Mouse (Mus musculus) liver, embryonic 15.5 days (tissue): ENCODE measurements around the gene Trrap. TPM values are rescaled to one million over a fixed set of nuclear protein-coding genes. Genes with fewer than 3 reads are reported as not detected.

Experiments
- ATAC-seq: fragments of 200-750 bp; cut with Nextera tagmentation; 2 replicates; pipeline ENCODE4 v1.8.0; 2017; ENCODE audit warnings: moderate number of reproducible peaks, mild to moderate bottlenecking, moderate library complexity; ENCODE audit not compliant: insufficient read depth
- H3K27ac ChIP-seq: fragments of 300-500 bp; sonication (generic); replicated peaks from 2 replicates; pipeline ENCODE4 v1.5.1; 2015; ENCODE audit warnings: mild to moderate bottlenecking, inconsistent platforms
- H3K27me3 ChIP-seq: fragments of 300-500 bp; sonication (generic); 2 replicates; pipeline ENCODE4 v1.6.1; 2015; ENCODE audit warnings: mild to moderate bottlenecking, inconsistent platforms
- H3K36me3 ChIP-seq: fragments of 300-500 bp; sonication (generic); replicated peaks from 2 replicates; pipeline ENCODE4 v1.6.1; 2015; ENCODE audit warnings: moderate library complexity, mild to moderate bottlenecking, inconsistent platforms
- H3K4me1 ChIP-seq: fragments of 300-500 bp; sonication (generic); replicated peaks from 2 replicates; pipeline ENCODE4 v1.6.1; 2015; ENCODE audit warnings: inconsistent platforms
- H3K4me2 ChIP-seq: fragments of 300-500 bp; sonication (generic); 2 replicates; pipeline ENCODE4 v1.6.1; 2015; ENCODE audit warnings: moderate library complexity, mild to moderate bottlenecking, inconsistent platforms
- H3K4me3 ChIP-seq: fragments of 300-500 bp; sonication (generic); replicated peaks from 2 replicates; pipeline ENCODE4 v1.5.1; 2015; ENCODE audit warnings: mild to moderate bottlenecking, inconsistent platforms
- H3K9ac ChIP-seq: fragments of 300-500 bp; sonication (generic); 2 replicates; pipeline ENCODE4 v1.6.1; 2015; ENCODE audit warnings: moderate library complexity, mild to moderate bottlenecking, inconsistent platforms
- H3K9me3 ChIP-seq: fragments of 300-500 bp; sonication (generic); replicated peaks from 2 replicates; pipeline ENCODE4 v1.6.1; 2016; ENCODE audit warnings: inconsistent platforms
- WGBS: fragments of 180-500 bp; shearing (Covaris S2); methylation state at CpG from one replicate; pipeline ENCODE4 v1.1.7; 2015; ENCODE audit warnings: mixed read lengths; ENCODE audit not compliant: insufficient replicate concordance; 5-methylcytosine and 5-hydroxymethylcytosine counted together
- polyA plus RNA-seq: library from polyadenylated mRNA; unstranded; fragments of >200 nt; fragmentation: Nextera tagmentation; extraction: Ambion mirVana; gene quantifications from 2 replicates; pipeline ENCODE4 v1.2.1, GENCODE M21; 2015

Trrap gene
- polyA plus RNA-seq, 1 experiment from 2014 or later = 13.2 TPM

GRCm38 (mm10) chr5:144845352-144845751, 77.8 kb downstream of the Trrap start:
- no peak for ATAC-seq
- Histone ChIP-seq H3K4me3 (no peak overlapping the region), H3K4me2 (no peak overlapping the region), H3K27me3 (no peaks in the 10 kb centered on the region), H3K27ac (no peak overlapping the region), H3K36me3 (peaks cover 98% of the 10 kb centered on the region), H3K4me1 (no peaks in the 10 kb centered on the region), H3K9ac (no peak overlapping the region), H3K9me3 (no peaks in the 10 kb centered on the region)
- 89% methylated on average over 20 of the region's 20 CpGs for WGBS

DNA sequence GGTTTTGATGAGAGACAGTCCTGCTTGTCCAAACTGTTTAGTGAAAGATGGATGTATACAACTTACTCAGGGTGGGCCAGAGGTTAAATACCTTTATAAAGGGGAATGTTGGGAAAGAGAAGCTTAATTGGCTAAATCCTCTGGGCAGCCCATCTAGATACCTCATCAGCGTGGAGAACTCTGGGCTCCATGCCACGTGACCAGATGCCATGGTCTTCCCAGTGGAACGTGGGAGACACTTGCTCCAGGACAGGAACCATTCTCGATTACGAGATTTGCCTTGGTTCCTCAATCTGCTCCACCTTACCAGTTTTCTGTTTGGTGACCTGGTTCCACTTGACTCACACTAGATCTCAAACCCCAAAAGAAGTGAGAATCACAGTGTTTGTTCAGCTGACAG, 81.2 kb downstream of the Trrap start:
- peaks cover 98% of the 10 kb centered on the region for H3K36me3 ChIP-seq
- 82% methylated on average over 5 of the region's 5 CpGs for WGBS

GRCm38 (mm10) chr5:144849932-144850331, 82.4 kb downstream of the Trrap start:
- 82% methylated on average over 10 of the region's 10 CpGs for WGBS
- H3K9ac ChIP-seq = no peak overlapping the region
- no peak for ATAC-seq
- H3K4me2 ChIP-seq = no peak overlapping the region
- H3K4me3 ChIP-seq = no peak overlapping the region
- no peak overlapping the region for H3K27ac ChIP-seq
- no peaks in the 10 kb centered on the region for H3K9me3 ChIP-seq
- peaks cover 96% of the 10 kb centered on the region for H3K36me3 ChIP-seq
- no peaks in the 10 kb centered on the region for H3K4me1 ChIP-seq
- H3K27me3 ChIP-seq = no peaks in the 10 kb centered on the region

More for the DNA sequence above, 81.2 kb downstream of the Trrap start:
- Histone ChIP-seq H3K4me3 (no peak overlapping the region), H3K27me3 (no peaks in the 10 kb centered on the region), H3K4me2 (no peak overlapping the region), H3K9me3 (no peaks in the 10 kb centered on the region), H3K4me1 (no peaks in the 10 kb centered on the region), H3K9ac (no peak overlapping the region), H3K27ac (no peak overlapping the region)
- no peak for ATAC-seq

- no peak overlapping the region for H3K27ac ChIP-seq
- H3K9me3 ChIP-seq = no peaks in the 10 kb centered on the region
- WGBS = 84% methylated on average over 3 of the region's 3 CpGs
- H3K36me3 ChIP-seq = peaks cover 90% of the 10 kb centered on the region
- no peak overlapping the region for H3K9ac ChIP-seq
- no peak overlapping the region for H3K4me3 ChIP-seq
- no peak for ATAC-seq
- H3K4me2 ChIP-seq = no peak overlapping the region
- H3K27me3 ChIP-seq = no peaks in the 10 kb centered on the region
- no peaks in the 10 kb centered on the region for H3K4me1 ChIP-seq
Observed at GRCm38 (mm10) chr5:144851820-144852219, 84.3 kb downstream of the Trrap start.

DNA sequence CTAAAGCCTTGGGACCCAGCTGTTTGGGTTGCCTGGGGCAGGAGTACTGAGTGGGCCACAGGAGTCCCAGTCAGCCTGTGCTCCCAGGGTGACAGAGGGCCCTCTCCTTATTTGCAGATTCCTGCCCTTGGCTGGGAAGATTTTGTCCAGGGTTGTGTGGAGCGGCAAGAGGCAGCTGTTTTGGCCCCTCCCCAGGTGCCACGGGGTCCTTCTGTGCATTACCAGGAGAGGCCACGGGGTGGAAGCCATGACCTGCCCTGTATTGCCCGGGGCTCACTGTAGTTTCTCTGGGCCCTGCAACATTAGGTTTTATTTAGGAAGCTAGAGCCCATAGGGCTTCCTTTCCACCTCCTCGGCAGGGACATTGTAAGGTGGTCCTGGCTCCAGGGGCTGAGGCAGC, 86.4 kb downstream of the Trrap start:
- Histone ChIP-seq H3K4me3 (no peak overlapping the region), H3K4me1 (no peaks in the 10 kb centered on the region), H3K27ac (no peak overlapping the region), H3K27me3 (no peaks in the 10 kb centered on the region), H3K9me3 (no peaks in the 10 kb centered on the region), H3K9ac (no peak overlapping the region), H3K4me2 (no peak overlapping the region), H3K36me3 (peaks cover 87% of the 10 kb centered on the region)
- no peak for ATAC-seq
- 74% methylated on average over 5 of the region's 5 CpGs for WGBS

- ATAC-seq = no peak
- Histone ChIP-seq H3K4me1 (no peaks in the 10 kb centered on the region), H3K4me2 (no peak overlapping the region), H3K36me3 (peaks cover 85% of the 10 kb centered on the region), H3K9me3 (0 out of 2 replicates have a peak, but pooled peaks cover 1% of the 10 kb centered on the region), H3K9ac (no peak overlapping the region), H3K27ac (no peak overlapping the region), H3K4me3 (no peak overlapping the region), H3K27me3 (no peaks in the 10 kb centered on the region)
- WGBS = 66% methylated on average over 6 of the region's 6 CpGs
Observed at GRCm38 (mm10) chr5:144855936-144856335, 88.4 kb downstream of the Trrap start.

GRCm38 (mm10) chr5:144858527-144858926, 91.0 kb downstream of the Trrap start:
- H3K9ac ChIP-seq = no peak overlapping the region
- H3K27me3 ChIP-seq = no peaks in the 10 kb centered on the region
- no peaks in the 10 kb centered on the region for H3K4me1 ChIP-seq
- H3K27ac ChIP-seq = no peak overlapping the region
- 0 out of 2 replicates have a peak, but pooled peaks cover 5% of the 10 kb centered on the region for H3K9me3 ChIP-seq
- H3K4me2 ChIP-seq = no peak overlapping the region
- peaks cover 64% of the 10 kb centered on the region for H3K36me3 ChIP-seq
- no peak overlapping the region for H3K4me3 ChIP-seq
- ATAC-seq = no peak
- 82% methylated on average over 15 of the region's 15 CpGs for WGBS

- Histone ChIP-seq H3K9ac (no peak overlapping the region), H3K9me3 (0 out of 2 replicates have a peak, but pooled peaks cover 5% of the 10 kb centered on the region), H3K4me3 (no peak overlapping the region), H3K27me3 (no peaks in the 10 kb centered on the region), H3K27ac (no peak overlapping the region), H3K36me3 (peaks cover 57% of the 10 kb centered on the region), H3K4me1 (no peaks in the 10 kb centered on the region), H3K4me2 (no peak overlapping the region)
- no peak for ATAC-seq
- WGBS = 81% methylated on average over 9 of the region's 9 CpGs
Observed at GRCm38 (mm10) chr5:144859284-144859683, 91.8 kb downstream of the Trrap start.

DNA sequence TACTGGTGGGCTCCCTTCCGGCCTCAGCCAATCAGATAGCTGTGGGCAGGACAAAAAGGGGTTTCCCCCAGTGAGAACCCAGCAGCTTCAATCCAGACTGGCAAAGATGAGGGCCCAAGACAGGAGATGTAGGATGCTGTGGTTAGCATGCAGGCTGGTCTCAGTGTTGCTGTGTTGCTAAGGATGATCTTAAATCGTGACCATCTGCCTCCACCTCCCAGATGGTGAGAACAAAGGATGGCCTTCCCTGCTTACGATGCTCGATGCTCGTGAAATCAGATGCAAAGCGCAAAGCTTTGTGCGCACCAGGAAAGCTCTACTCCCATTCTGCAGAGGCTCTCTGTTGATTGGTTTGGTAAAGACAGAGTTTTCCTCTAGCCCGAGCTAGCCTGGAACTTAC, 93.4 kb downstream of the Trrap start:
- WGBS = 89% methylated on average over 8 of the region's 8 CpGs
- H3K9ac ChIP-seq = no peak overlapping the region
- H3K4me3 ChIP-seq = no peak overlapping the region
- no peak overlapping the region for H3K27ac ChIP-seq
- no peaks in the 10 kb centered on the region for H3K27me3 ChIP-seq
- peaks cover 49% of the 10 kb centered on the region for H3K36me3 ChIP-seq
- no peak for ATAC-seq
- H3K4me1 ChIP-seq = no peaks in the 10 kb centered on the region
- H3K4me2 ChIP-seq = no peak overlapping the region
- 0 out of 2 replicates have a peak, but pooled peaks cover 5% of the 10 kb centered on the region for H3K9me3 ChIP-seq

GRCm38 (mm10) chr5:144866923-144867322, 99.4 kb downstream of the Trrap start:
- no peak for ATAC-seq
- H3K36me3 ChIP-seq = no peaks in the 10 kb centered on the region
- H3K9ac ChIP-seq = no peak overlapping the region
- H3K27me3 ChIP-seq = no peaks in the 10 kb centered on the region
- H3K27ac ChIP-seq = no peak overlapping the region
- no peaks in the 10 kb centered on the region; the same call in 1 of the 2 replicates for H3K4me1 ChIP-seq
- no peak overlapping the region for H3K4me2 ChIP-seq
- 69% methylated on average over 8 of the region's 8 CpGs for WGBS
- H3K9me3 ChIP-seq = no peaks in the 10 kb centered on the region
- H3K4me3 ChIP-seq = no peak overlapping the region

GRCm38 (mm10) chr5:144869466-144869865, 101.9 kb downstream of the Trrap start:
- Histone ChIP-seq H3K9me3 (no peaks in the 10 kb centered on the region), H3K4me1 (no peaks in the 10 kb centered on the region; the same call in 1 of the 2 replicates), H3K4me2 (no peak overlapping the region), H3K36me3 (no peaks in the 10 kb centered on the region), H3K9ac (no peak overlapping the region), H3K27me3 (no peaks in the 10 kb centered on the region), H3K4me3 (no peak overlapping the region), H3K27ac (no peak overlapping the region)
- 69% methylated on average over 7 of the region's 7 CpGs for WGBS
- ATAC-seq = no peak

DNA sequence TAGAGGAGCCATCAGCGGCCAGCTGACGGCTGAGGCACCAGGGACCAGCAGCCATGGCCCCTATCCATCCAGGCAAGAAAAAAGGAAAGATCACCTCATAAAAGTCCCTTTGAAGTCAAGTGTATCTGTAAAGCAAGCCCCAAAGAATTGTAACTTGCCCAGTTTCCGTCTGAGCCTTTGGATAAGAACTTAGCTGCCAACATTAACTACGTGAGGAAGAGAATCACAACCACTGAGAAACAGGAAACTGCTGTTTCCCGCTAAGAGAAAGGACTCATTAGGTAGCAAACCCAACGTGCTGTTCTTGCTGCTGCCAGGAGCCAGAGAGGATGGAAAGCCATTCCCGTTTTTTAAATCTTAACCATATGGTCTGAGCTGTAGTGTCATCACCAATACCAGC, 103.2 kb downstream of the Trrap start:
- ATAC-seq = no peak
- Histone ChIP-seq H3K27me3 (no peaks in the 10 kb centered on the region), H3K4me2 (no peak overlapping the region), H3K27ac (no peak overlapping the region), H3K4me3 (no peak overlapping the region), H3K9me3 (no peaks in the 10 kb centered on the region), H3K4me1 (peaks cover 2% of the 10 kb centered on the region; the same call in 1 of the 2 replicates), H3K36me3 (no peaks in the 10 kb centered on the region), H3K9ac (no peak overlapping the region)
- 30% methylated on average over 7 of the region's 7 CpGs for WGBS
